Mouse (Mus musculus) myocyte (in vitro differentiated cells): ENCODE results near the gene Hps4. TPM values are rescaled to one million over a fixed set of nuclear protein-coding genes. Genes with fewer than 3 reads are reported as not detected.

Source experiments
- H3K27me3 ChIP-seq: one replicate; pipeline ENCODE4 v1.6.1; 2011; ENCODE audit not compliant: control insufficient read depth, insufficient read depth, insufficient read length
- H3K36me3 ChIP-seq: one replicate; pipeline ENCODE4 v1.6.1; 2011; ENCODE audit not compliant: control insufficient read depth, insufficient read depth
- H3K4me2 ChIP-seq: one replicate; pipeline ENCODE4 v1.6.1; 2011; ENCODE audit warnings: low read depth, control low read depth
- H3K4me3 ChIP-seq: one replicate; pipeline ENCODE4 v1.5.1; 2011; ENCODE audit warnings: mild to moderate bottlenecking, control low read depth, moderate library complexity
- H3K79me2 ChIP-seq: one replicate; pipeline ENCODE4 v1.6.1; 2011; ENCODE audit not compliant: control insufficient read depth, insufficient read depth
- H3ac ChIP-seq: one replicate; pipeline ENCODE4 v1.6.1; 2011; ENCODE audit not compliant: control insufficient read depth, insufficient read length
- CEBPB ChIP-seq: IDR thresholded peaks from 2 replicates; pipeline ENCODE4 v1.6.1; 2011; ENCODE audit warnings: mild to moderate bottlenecking, moderate library complexity; ENCODE audit not compliant: poor library complexity, insufficient read depth, severe bottlenecking
- E2F4 ChIP-seq: IDR thresholded peaks from one replicate; pipeline ENCODE4 v1.6.1; 2011; ENCODE audit warnings: mild to moderate bottlenecking, control low read depth, moderate library complexity; ENCODE audit not compliant: insufficient read depth
- MAX ChIP-seq: IDR thresholded peaks from one replicate; pipeline ENCODE4 v1.6.1; 2011; ENCODE audit warnings: low read depth, mild to moderate bottlenecking, control low read depth
- MYOD1 ChIP-seq, 3 experiments: IDR thresholded peaks; one replicate each; pipeline ENCODE4 v1.6.1; 2011; ENCODE audit warnings: control low read depth in 2 of 3, low read depth in 2 of 3, mild to moderate bottlenecking in 2 of 3, moderate library complexity in 1 of 3; ENCODE audit not compliant: insufficient read length in 2 of 3, control insufficient read depth in 1 of 3
- MYOG ChIP-seq, 3 experiments: IDR thresholded peaks; one replicate each; pipeline ENCODE4 v1.6.1; 2011; ENCODE audit warnings: control low read depth in 2 of 3, low read depth in 2 of 3, mild to moderate bottlenecking in 2 of 3; ENCODE audit not compliant: insufficient read length in 2 of 3, control insufficient read depth in 1 of 3, insufficient read depth in 1 of 3
- POLR2A ChIP-seq: IDR thresholded peaks from one replicate; pipeline ENCODE4 v1.6.1; 2011; ENCODE audit warnings: low read depth, mild to moderate bottlenecking, control low read depth, moderate library complexity; ENCODE audit not compliant: insufficient read length
- POLR2AphosphoS2 ChIP-seq: IDR thresholded peaks from one replicate; pipeline ENCODE4 v1.6.1; 2011; ENCODE audit warnings: low read depth, control low read depth; ENCODE audit not compliant: insufficient read length
- REST ChIP-seq: IDR thresholded peaks from one replicate; pipeline ENCODE4 v1.6.1; 2011; ENCODE audit warnings: mild to moderate bottlenecking, control low read depth, moderate library complexity; ENCODE audit not compliant: insufficient read depth, insufficient read length
- SRF ChIP-seq: IDR thresholded peaks from one replicate; pipeline ENCODE4 v1.6.1; 2011; ENCODE audit warnings: low read depth; ENCODE audit not compliant: control insufficient read depth, insufficient read length
- TCF12 ChIP-seq: IDR thresholded peaks from one replicate; pipeline ENCODE4 v1.6.1; 2011; ENCODE audit warnings: mild to moderate bottlenecking, control low read depth; ENCODE audit not compliant: poor library complexity, insufficient read depth, severe bottlenecking
- TCF3 ChIP-seq: IDR thresholded peaks from one replicate; pipeline ENCODE4 v1.6.1; 2011; ENCODE audit warnings: low read depth, control low read depth; ENCODE audit not compliant: insufficient read length
- USF1 ChIP-seq: IDR thresholded peaks from one replicate; pipeline ENCODE4 v1.6.1; 2011; ENCODE audit warnings: low read depth, mild to moderate bottlenecking, control low read depth, moderate library complexity
- polyA plus RNA-seq: library from polyadenylated mRNA; unstranded; fragments of >200 nt; fragmentation: generic; extraction: Trizol; gene quantifications from one replicate; pipeline ENCODE4 v1.2.1, GENCODE M21; 2012; ENCODE audit warnings: missing spikeins

The Hps4 gene
- polyA plus RNA-seq, 1 experiment, result 19.1 TPM

GRCm38 (mm10) chr5:112355493-112355892, 12.6 kb downstream of the Hps4 start:
- H3ac ChIP-seq, result no peak overlapping the region
- no peak for TF ChIP-seq TCF3
- no peak for TF ChIP-seq TCF12
- no peak for TF ChIP-seq MYOD1 (IDR thresholded peaks at IDR 0.05; ENCODE audit: control insufficient read depth in 1 of 3, insufficient read length in 2 of 3, low read depth in 2 of 3)
- TF ChIP-seq SRF, result no peak
- TF ChIP-seq POLR2A, result no peak
- no peak for TF ChIP-seq MYOG (IDR thresholded peaks at IDR 0.05; ENCODE audit: control insufficient read depth in 1 of 3, insufficient read depth in 1 of 3, insufficient read length in 2 of 3, low read depth in 2 of 3)
- no peak for TF ChIP-seq POLR2AphosphoS2
- no peak for TF ChIP-seq USF1
- no peak for TF ChIP-seq REST
- TF ChIP-seq E2F4, result no peak
- no peak for TF ChIP-seq CEBPB
- no peak for TF ChIP-seq MAX
- no peak overlapping the region for H3K4me3 ChIP-seq
- H3K4me2 ChIP-seq, result no peak overlapping the region
- H3K79me2 ChIP-seq, result no peaks in the 10 kb centered on the region
- H3K27me3 ChIP-seq, result no peaks in the 10 kb centered on the region
- H3K36me3 ChIP-seq, result no peaks in the 10 kb centered on the region

DNA sequence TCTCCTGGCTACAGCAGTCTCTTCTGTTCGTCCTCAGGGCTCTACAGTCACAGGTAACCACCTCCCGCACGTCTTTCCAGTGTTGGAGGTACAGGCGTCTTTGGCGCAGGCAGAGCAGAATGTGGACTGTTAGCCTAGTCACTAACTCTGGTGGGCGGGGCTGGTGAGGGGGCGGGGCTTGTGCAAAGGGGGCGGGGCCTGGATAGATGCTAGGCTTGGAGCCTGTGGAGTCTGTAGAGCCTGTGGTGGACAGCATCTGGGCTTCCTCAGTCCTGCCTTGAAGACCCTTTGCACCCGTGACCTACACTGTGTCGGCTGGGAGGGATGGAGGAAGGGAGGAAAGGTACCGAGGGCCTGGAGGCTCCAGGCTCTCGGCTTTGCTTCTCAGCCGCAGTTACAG, 13.0 kb downstream of the Hps4 start, which contains the start of gene Gm6583:
TSS of gene Gm6583 (minus strand) at position 124 of the 400 bp plus-strand sequence.
- TF ChIP-seq E2F4 (no peak), TCF3 (no peak), REST (no peak), TCF12 (no peak), MAX (no peak), POLR2A (no peak), MYOG (IDR thresholded peaks at IDR 0.05; ENCODE audit: control insufficient read depth in 1 of 3, insufficient read depth in 1 of 3, insufficient read length in 2 of 3, low read depth in 2 of 3) (no peak), MYOD1 (IDR thresholded peaks at IDR 0.05; ENCODE audit: control insufficient read depth in 1 of 3, insufficient read length in 2 of 3, low read depth in 2 of 3) (no peak), USF1 (no peak), SRF (no peak), POLR2AphosphoS2 (no peak), CEBPB (no peak)
- Histone ChIP-seq H3K4me3 (no peak within 1 kb of the TSS), H3K4me2 (no peak within 1 kb of the TSS), H3K79me2 (no peaks in the 10 kb centered on the region), H3K36me3 (no peaks in the 10 kb centered on the region), H3ac (no peak within 1 kb of the TSS), H3K27me3 (no peaks in the 10 kb centered on the region)

DNA sequence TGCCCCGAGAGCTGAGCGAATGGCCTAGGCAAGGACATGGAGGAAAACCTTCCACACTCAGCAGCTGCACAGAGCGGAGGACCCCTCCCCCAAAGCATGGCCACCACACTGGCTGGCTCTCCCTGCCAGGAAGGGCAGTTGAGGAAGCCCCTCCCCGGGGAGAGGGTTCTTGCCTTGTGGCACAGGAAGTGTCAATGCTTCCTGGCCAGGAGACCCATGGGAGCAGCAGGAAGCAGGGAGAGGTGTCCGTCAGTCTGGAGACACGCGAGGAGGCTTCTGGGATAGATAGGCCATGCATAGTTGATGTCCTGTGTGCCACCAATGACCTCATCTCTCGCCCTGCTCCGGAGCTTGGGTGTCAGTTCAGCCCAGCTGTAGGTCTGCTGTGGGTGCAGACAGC, 13.4 kb downstream of the Hps4 start:
- Histone ChIP-seq H3K36me3 (no peaks in the 10 kb centered on the region), H3K4me2 (no peak overlapping the region), H3K79me2 (no peaks in the 10 kb centered on the region), H3ac (no peak overlapping the region), H3K4me3 (no peak overlapping the region), H3K27me3 (no peaks in the 10 kb centered on the region)
- TF ChIP-seq POLR2AphosphoS2, result no peak
- TF ChIP-seq TCF3, result no peak
- no peak for TF ChIP-seq USF1
- TF ChIP-seq TCF12, result no peak
- TF ChIP-seq POLR2A, result no peak
- no peak for TF ChIP-seq MYOD1 (IDR thresholded peaks at IDR 0.05; ENCODE audit: control insufficient read depth in 1 of 3, insufficient read length in 2 of 3, low read depth in 2 of 3)
- no peak for TF ChIP-seq CEBPB

GRCm38 (mm10) chr5:112359520-112359919, 16.6 kb downstream of the Hps4 start:
- TF ChIP-seq MYOD1 (IDR thresholded peaks at IDR 0.05; ENCODE audit: control insufficient read depth in 1 of 3, insufficient read length in 2 of 3, low read depth in 2 of 3) (no peak), MYOG (IDR thresholded peaks at IDR 0.05; ENCODE audit: control insufficient read depth in 1 of 3, insufficient read depth in 1 of 3, insufficient read length in 2 of 3, low read depth in 2 of 3) (peak in 1 of 3 experiments; percentile 1)
- no peaks in the 10 kb centered on the region for H3K36me3 ChIP-seq
- H3K27me3 ChIP-seq, result no peaks in the 10 kb centered on the region
- H3K4me2 ChIP-seq, result no peak overlapping the region
- no peaks in the 10 kb centered on the region for H3K79me2 ChIP-seq
- H3K4me3 ChIP-seq, result no peak overlapping the region
- H3ac ChIP-seq, result no peak overlapping the region

DNA sequence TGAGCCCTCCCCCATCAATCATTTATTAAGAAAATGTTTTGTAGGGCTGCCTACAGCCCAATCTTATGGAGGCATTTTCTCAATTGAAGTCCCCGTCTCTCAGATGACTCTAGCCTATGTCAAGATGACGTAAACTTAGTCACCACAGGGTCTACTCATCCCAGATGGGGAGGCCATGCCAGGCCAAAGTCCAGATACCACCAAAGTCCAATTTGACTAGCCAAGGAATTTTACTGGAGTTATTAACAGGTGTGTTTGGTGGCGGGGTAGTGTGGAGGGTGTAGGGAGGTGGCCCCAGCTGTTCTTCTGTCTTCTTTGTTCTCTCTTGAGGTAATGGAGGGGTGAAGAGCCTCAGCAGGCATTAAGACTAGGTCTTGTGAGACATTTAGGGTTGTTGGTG, 17.2 kb downstream of the Hps4 start:
- H3K79me2 ChIP-seq, result no peaks in the 10 kb centered on the region
- no peak overlapping the region for H3K4me2 ChIP-seq
- H3ac ChIP-seq, result no peak overlapping the region
- H3K36me3 ChIP-seq, result no peaks in the 10 kb centered on the region
- H3K27me3 ChIP-seq, result no peaks in the 10 kb centered on the region
- H3K4me3 ChIP-seq, result no peak overlapping the region
- TF ChIP-seq MAX (no peak), POLR2AphosphoS2 (no peak), CEBPB (no peak), MYOD1 (IDR thresholded peaks at IDR 0.05; ENCODE audit: control insufficient read depth in 1 of 3, insufficient read length in 2 of 3, low read depth in 2 of 3) (no peak), POLR2A (no peak), REST (no peak), TCF12 (no peak), E2F4 (no peak), USF1 (no peak), SRF (no peak), TCF3 (no peak), MYOG (IDR thresholded peaks at IDR 0.05; ENCODE audit: control insufficient read depth in 1 of 3, insufficient read depth in 1 of 3, insufficient read length in 2 of 3, low read depth in 2 of 3) (no peak)
